Mouse (Mus musculus) lung, postnatal 10 days (tissue): ENCODE measurements around the gene Dchs1.
A peak's percentile ranks its signal among the peaks of the same experiment; 100 is the strongest.
"Not testable (repeated sequence)": the region's sequence is repeated elsewhere in the genome, so short reads cannot be mapped to it uniquely, and the experiment has no call there.

Experiments used
- DNase-seq: peaks from one replicate; pipeline ENCODE4 v3.0.0; 2021

Gene Dchs1

GRCm38 (mm10) chr7:105740851-105741250, 46.6 kb downstream of the Dchs1 start:
- DNase-seq: no peak

- no peak for DNase-seq
Observed at GRCm38 (mm10) chr7:105740089-105740795, 47.2 kb downstream of the Dchs1 start.

- DNase-seq: peak; percentile 93
Observed at GRCm38 (mm10) chr7:105738948-105739347, 48.5 kb downstream of the Dchs1 start.

DNA sequence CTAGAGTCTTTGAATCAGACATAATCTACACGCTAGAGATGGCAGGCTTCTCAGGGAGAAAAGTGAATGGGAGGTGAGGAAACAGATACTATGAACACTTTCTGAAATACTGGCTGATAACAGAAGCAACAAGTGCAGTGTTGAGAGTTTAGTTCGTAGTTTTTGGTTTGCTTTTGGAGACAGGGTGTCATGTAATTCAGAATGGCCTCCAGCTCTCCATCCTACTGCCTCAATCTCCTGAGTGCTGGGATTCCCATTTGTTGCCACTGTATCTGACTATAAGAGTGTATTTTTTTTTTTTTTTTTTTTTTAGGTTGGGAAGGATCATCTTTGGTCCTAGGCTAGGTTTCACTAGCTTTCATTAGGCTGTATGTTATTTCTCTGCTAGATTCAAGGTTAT, 49.2 kb downstream of the Dchs1 start:
- DNase-seq: no peak

- no peak for DNase-seq
Observed at GRCm38 (mm10) chr7:105737648-105738047, 49.8 kb downstream of the Dchs1 start.

- DNase-seq: peak; percentile 52
Observed at GRCm38 (mm10) chr7:105736911-105737521, 50.4 kb downstream of the Dchs1 start, which contains the start of gene Rrp8. TSS of gene Rrp8 (minus strand) at chr7:105737385.

DNA sequence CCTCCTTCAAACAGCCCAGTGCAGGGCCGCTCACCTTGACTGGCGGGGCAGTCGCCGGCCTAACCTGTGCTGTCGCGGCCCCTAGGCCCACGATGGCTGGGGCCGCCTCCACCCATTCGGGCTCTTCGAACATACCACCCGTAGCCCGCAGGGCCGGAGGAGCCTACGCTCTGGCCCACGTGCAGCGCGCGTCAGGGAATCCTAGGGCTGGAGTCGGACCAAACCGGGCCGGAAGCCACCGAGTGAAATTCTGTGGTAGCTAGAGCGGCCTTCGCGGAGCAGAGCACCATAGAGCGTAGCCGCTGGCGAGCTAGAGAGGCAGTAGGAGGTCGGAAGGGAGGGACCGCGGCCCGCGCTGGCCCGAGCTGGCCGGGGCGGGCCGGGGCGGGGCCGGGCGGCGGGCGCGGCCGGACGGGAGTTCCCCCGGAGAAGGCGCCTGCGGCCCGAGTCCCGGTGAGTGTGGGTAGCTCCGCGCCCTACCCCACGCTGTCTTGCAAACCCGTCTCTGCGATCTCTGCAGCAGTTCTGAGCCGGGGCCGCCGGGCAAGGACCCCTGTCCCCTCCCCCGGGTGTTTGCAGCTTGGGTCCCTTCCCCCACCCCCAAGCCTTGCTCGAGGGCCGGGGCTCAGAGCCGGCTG, 51.1 kb downstream of the Dchs1 start, which contains the start of gene Ilk:
Gene Ilk (plus strand): TSS at position 329 of the 638 bp plus-strand sequence.
- DNase-seq: peak; percentile 95

DNA sequence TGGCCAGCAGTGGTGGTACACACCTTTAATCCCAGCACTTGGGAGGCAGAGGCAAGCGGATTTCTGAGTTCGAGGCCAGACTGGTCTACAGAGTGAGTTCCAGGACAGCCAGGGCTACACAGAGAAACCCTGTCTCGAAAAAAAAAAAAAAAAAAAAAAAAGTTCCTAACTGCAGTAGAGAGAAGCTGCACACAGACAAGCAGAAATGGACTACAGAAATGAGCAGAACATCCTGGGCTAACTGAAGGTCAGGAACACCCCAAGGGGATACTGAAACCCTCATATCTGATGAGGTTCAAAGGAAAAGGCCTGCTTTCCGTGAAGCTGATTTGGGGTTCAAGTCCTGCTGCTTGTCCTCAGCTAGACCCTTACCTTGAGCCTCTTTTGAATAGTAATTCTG, 52.0 kb downstream of the Dchs1 start:
- DNase-seq: not testable (repeated sequence)

GRCm38 (mm10) chr7:105734826-105735225, 52.6 kb downstream of the Dchs1 start:
- DNase-seq: no peak

GRCm38 (mm10) chr7:105733836-105734235, 53.6 kb downstream of the Dchs1 start:
- no peak for DNase-seq

DNA sequence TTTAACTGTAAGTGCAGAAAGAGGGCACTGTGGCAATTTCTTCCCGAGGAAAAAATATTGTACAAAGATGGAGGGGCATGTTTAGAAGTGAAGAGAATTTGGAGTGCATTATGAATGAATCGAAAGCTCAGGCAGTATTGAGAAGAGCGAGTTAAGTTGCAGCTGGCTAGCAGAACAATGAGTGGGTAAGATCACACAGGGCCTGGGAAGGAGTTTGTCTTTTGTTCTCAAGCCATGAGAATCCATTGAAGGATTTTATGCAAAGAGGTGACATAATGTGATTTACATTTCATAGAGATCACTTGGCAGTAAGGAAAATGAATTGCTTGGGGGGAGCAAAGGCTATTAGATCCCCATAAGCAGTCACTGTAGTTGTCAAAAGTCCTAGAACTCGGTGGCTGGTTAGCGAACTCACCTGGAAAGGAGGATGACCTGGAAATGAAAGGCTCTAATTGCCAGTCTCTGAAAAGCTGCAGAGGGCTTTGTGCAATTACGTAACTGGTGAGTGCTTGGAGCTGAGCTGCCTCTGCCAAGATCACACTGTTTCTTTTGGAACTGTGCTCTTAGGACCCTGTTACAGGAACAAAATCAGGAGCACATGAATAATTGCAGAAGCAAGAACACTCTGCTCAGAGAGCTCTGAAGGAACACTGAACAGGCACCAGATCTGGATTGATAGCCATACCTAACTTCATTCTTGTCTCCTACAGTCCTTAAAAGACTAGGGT, 58.6 kb downstream of the Dchs1 start:
- DNase-seq: no peak

DNA sequence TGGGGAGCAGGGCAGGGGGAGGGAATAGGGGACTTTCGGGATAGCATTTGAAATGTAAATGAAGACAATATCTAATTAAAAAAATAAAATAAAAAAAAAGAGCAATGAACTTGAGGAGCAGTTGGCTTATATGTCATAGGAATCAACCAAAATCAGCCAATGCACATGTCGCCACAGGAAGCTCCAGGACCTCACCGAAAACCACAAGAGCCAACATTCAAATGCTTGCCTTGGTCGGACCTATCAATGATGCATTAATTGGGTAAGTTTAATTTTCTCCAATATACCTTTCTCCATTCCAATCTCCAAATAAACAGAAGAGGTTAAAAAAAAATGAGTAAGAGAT, 60.5 kb downstream of the Dchs1 start:
- DNase-seq: no peak

- DNase-seq: peak; percentile 73
Observed at GRCm38 (mm10) chr7:105726144-105726979, 61.1 kb downstream of the Dchs1 start.

- no peak for DNase-seq
Observed at GRCm38 (mm10) chr7:105721916-105722315, 65.5 kb downstream of the Dchs1 start.

GRCm38 (mm10) chr7:105715366-105715765, 72.1 kb downstream of the Dchs1 start:
- DNase-seq: no peak

GRCm38 (mm10) chr7:105708733-105709132, 78.7 kb downstream of the Dchs1 start:
- DNase-seq: no peak

DNA sequence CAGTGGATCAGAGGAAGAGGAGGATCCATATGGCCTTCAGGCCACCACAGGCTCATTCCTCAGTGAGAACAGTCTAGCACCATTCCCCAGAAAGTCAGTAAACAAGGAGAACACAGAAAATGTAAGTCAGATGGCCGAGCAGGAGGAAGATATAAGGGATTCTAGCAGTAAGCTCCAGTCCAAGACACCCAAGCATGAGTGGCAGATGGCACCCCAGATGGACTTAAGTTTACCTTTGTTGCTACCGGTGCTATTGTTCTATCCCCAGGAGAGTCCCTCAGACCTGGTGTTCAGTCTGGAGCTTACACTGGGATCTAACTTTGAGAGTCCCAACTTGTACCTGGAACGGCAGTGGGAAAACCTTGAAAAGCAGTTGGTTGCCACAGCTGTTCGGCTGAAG, 83.6 kb downstream of the Dchs1 start:
- no peak for DNase-seq

DNA sequence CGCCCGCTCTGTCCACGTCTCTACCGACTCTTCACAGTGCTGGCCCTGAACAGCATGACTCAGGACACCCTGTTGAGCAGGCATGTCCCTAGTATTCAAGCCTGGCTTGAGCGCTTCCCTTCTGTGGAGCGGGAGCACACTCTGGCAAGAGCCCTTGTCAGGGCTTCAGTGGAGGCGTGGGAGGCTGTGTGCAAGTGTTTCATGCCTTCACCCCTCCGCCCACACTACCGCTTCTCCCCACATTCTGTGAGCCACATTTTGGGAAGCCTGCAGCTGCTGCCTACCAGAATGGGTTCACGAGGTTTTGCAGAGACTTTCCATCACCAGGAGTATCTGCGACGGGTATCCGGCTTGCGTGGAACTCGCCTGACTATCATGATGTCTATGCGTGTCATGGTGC, 84.3 kb downstream of the Dchs1 start:
- DNase-seq: no peak
